Mouse (Mus musculus): ENCODE data around the gene Ly6g5c.

Gene Ly6g5c

GRCm38 (mm10) chr17:35082841-35083576 lies 25.1 kb upstream of the Ly6g5c start:
- no peak for DNase-seq

- no peak for DNase-seq
These were observed 24.1 kb upstream of the Ly6g5c start for GRCm38 (mm10) chr17:35083929-35084497.

GRCm38 (mm10) chr17:35085208-35085865 lies 22.7 kb upstream of the Ly6g5c start, which contains the start of gene Ly6g6f:
Gene Ly6g6f (minus strand): TSS chr17:35085610.
- no peak for DNase-seq

GRCm38 (mm10) chr17:35088151-35088550 lies 19.9 kb upstream of the Ly6g5c start:
- no peak for DNase-seq

GRCm38 (mm10) chr17:35088825-35089644 lies 19.0 kb upstream of the Ly6g5c start, which contains the start of gene Abhd16a:
Gene Abhd16a (plus strand): TSS chr17:35089263.
- DNase-seq: peak; percentile 94

GRCm38 (mm10) chr17:35090166-35090932 lies 17.7 kb upstream of the Ly6g5c start:
- peak; percentile 68 for DNase-seq

- DNase-seq: no peak
These were observed 15.5 kb upstream of the Ly6g5c start for GRCm38 (mm10) chr17:35092403-35093198.

GRCm38 (mm10) chr17:35094475-35095365 lies 13.4 kb upstream of the Ly6g5c start:
- DNase-seq: no peak

GRCm38 (mm10) chr17:35096597-35096996 lies 11.5 kb upstream of the Ly6g5c start:
- no peak for DNase-seq

GRCm38 (mm10) chr17:35097164-35097655 lies 10.9 kb upstream of the Ly6g5c start:
- no peak for DNase-seq

GRCm38 (mm10) chr17:35100196-35100765 lies 7.8 kb upstream of the Ly6g5c start:
- DNase-seq: no peak

GRCm38 (mm10) chr17:35101161-35101560 lies 6.9 kb upstream of the Ly6g5c start:
- DNase-seq: no peak

- no peak for DNase-seq
These were observed 5.8 kb upstream of the Ly6g5c start for GRCm38 (mm10) chr17:35102299-35102698.

- no peak for DNase-seq
These were observed 4.8 kb upstream of the Ly6g5c start for GRCm38 (mm10) chr17:35103221-35103690.

- no peak for DNase-seq
These were observed 4.0 kb upstream of the Ly6g5c start for GRCm38 (mm10) chr17:35104079-35104478.

GRCm38 (mm10) chr17:35104754-35105153 lies 3.3 kb upstream of the Ly6g5c start:
- peak; percentile 82 for DNase-seq

- peak; percentile 62 for DNase-seq
These were observed 2.2 kb upstream of the Ly6g5c start for GRCm38 (mm10) chr17:35105740-35106389.

- no peak for DNase-seq
These were observed 1.6 kb upstream of the Ly6g5c start for GRCm38 (mm10) chr17:35106522-35106921.

GRCm38 (mm10) chr17:35111774-35112173 lies 3.7 kb downstream of the Ly6g5c start:
- no peak for DNase-seq
